Mouse (Mus musculus) gastrocnemius, postnatal 4 days (tissue): ENCODE results near the gene Pfkm. TPM values are rescaled to one million over a fixed set of nuclear protein-coding genes. Genes with fewer than 3 reads are reported as not detected.
A peak's percentile ranks its signal among the peaks of the same experiment; 100 is the strongest.

Experiments used
- DNase-seq, 2 experiments: peaks; one replicate each; pipeline ENCODE4 v3.0.0; 2021 to 2022; ENCODE audit warnings: low spot score in 2 of 2, mixed read lengths in 2 of 2
- long read RNA-seq, 2 experiments: library from polyadenylated mRNA; stranded (forward); transcript quantifications; one replicate each; pipeline ENCODE4 v2.0.0; 2021
- total RNA-seq, 2 experiments: library from RNA; stranded (reverse); gene quantifications; 2 replicates each; pipeline ENCODE4 v1.2.3; 2021

The Pfkm gene
- 100 to 1,000 TPM; 776 to 786 TPM for total RNA-seq
- long read RNA-seq, experiment 1, transcript Pfkm-201 (23 exons, 2,879 nt): major isoform, 421 of 826 reads
- long read RNA-seq, experiment 1, partial matches to known transcripts: 340 of 826 reads
- long read RNA-seq, experiment 1, other reads (novel, unspliced or antisense): 65 of 826 reads
- long read RNA-seq, experiment 2, transcript Pfkm-201 (23 exons, 2,879 nt): major isoform, 475 of 992 reads
- long read RNA-seq, experiment 2, partial matches to known transcripts: 407 of 992 reads
- long read RNA-seq, experiment 2, other reads (novel, unspliced or antisense): 109 of 992 reads

- DNase-seq: no peak
Observed at GRCm38 (mm10) chr15:98092372-98093120, at the start of gene Pfkm. Pfkm (plus strand) TSS chr15:98092589.

GRCm38 (mm10) chr15:98043967-98044366 is 48.4 kb upstream of the Pfkm start:
- DNase-seq: no peak

DNA sequence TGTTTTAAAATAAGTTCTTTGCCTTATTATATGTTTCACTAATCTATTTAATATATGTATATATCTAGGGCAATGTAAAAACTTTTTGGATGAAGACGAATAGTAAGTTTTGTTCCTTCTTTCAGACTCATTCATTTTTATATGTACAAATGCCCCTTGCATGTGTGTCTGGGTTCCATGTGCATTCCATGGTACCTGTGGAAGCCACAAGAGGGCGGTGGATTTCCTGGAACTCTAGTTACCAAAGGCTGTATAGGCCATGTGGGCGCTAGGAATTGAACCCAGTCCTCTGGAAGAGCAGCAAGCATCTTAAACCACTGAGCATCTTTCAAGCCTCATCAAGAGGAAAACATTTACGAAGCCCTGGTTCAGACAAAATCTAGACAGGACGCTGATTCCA is 48.0 kb upstream of the Pfkm start:
- no peak for DNase-seq

DNA sequence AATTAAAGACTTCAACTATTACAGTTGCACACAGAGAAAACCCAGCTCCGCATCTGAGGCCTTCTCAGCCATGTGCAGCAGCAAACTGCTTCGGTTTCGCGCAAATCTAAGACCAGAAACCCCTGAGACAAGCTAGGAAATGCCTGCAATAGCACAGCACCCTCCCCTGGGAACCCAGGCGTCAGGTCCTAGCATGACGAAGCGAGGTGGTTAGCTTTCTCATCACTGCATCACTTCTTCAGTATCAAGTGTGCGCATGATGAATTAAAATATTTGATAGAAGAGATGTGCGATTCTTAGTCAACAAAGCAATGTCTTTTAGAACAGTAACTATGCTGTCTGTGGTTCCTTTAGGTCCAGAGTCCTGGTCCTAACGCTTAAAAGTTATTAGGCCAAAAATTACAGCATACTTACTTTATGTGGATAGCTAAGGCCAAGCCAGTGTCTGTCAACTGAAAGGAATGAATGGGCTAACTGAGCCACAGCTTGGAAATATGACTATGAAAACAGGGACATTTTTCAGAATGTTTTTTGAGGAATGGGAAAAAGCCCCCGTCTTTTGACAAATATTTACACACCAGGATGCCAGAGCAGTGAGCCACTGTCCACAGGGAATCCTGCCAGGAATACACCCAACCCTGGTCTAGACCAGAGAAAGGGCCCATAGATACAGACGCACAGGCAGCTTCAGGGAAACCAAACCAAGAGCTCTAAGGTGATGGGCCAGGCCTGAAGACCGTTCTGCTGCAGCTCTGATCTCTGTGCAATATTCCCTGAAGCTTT is 43.3 kb upstream of the Pfkm start:
- DNase-seq: no peak

DNA sequence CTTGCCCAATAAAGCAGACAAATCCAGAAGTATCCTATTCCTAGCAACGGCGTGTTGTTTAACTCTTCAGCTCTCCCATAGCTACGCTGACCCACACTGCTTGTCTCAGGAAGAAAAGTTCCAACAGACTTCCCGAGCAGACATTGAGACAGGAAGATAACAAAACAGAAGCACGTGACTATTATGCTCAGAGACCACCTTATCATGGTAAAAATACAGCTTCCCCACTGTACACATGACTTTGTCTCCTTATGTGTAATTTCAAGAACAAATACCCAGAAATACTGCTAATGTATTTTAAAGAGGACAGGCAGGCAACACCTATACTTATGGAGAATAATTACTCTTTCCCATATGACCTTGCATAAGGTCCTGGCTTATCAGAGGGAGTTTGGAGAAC is 40.7 kb upstream of the Pfkm start:
- no peak for DNase-seq

DNA sequence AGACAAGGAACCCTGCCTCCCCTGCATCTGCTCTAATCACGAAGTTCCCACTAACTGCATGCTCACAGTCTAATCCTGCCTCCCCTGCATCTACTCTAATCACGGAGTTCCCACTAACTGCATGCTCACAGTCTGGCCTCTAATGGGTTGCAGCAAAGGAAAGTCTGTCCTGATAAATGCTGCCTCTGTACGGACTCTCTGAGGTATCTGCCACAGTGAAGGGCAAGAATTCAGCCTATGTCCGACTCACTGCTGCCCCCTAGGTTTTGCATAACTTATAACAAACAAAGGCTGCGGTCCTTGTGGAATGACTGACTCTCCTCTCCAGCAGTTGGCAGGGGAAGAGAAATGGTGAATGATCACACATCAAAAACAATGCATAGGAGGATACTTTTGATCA is 37.1 kb upstream of the Pfkm start:
- no peak for DNase-seq

- DNase-seq: no peak
Observed at GRCm38 (mm10) chr15:98065881-98066280, 26.5 kb upstream of the Pfkm start.

- DNase-seq: no peak
Observed at GRCm38 (mm10) chr15:98066602-98067001, 25.8 kb upstream of the Pfkm start.

DNA sequence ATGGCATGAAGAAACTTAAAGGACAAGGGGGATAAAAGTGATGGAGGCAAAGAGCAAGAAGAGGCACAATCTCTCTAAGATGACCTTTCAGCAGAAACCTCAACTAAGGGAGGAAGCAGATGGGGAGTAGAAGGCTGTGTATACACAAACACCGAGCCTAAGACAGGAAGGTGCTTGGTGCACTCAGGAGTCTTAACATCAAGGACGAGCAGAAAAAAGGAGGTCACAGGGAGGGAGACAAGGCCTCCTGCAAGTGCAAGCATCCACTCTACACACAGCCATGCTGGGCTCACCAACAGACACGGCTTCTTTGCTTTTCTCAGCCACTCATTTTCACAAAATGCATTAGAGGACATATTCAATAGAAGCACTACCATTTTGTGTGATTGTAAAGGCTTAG is 24.9 kb upstream of the Pfkm start:
- DNase-seq: no peak

GRCm38 (mm10) chr15:98068506-98068905 is 23.9 kb upstream of the Pfkm start:
- DNase-seq: no peak

- no peak for DNase-seq
Observed at GRCm38 (mm10) chr15:98069566-98070245, 22.7 kb upstream of the Pfkm start.

DNA sequence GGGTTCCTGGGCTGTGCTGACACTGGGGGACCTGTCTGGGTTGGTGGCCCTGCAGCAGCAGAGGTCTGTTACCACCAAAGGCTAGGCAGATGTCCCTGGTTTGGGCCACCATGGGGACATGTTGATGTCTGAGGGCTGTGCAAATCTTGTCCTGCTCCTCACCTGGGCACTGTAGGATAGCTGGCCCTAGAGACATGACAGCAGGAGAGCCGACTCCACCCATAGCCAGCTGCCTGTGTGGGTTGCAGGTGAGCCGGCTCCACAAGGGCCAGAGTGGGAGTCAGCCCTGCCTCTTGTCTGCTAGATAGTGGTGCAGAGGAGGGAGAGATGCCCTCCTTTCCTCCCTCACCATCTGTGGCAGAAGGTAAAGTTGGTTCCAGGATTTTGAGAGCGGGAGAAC is 22.0 kb upstream of the Pfkm start:
- DNase-seq: no peak

- no peak for DNase-seq
Observed at GRCm38 (mm10) chr15:98074521-98074920, 17.9 kb upstream of the Pfkm start.

DNA sequence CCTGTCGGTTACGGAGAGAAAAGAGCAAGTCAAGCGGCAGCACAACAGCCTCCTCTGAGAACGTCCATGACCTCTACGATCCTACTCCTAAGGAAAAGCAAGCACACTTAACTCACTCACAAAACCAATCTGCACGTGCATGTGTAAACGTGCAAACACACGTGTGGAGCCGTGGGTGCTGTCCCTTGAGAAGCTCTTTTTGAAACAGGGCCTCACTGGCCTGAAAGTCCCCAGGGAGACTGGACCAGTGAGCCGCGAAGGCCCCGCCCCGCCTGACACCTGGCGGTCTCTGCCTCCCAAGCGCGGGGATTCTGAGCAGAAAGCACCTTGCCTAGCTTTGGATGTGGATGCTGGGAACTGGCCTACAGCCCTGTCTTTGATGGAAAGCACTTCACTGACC is 17.4 kb upstream of the Pfkm start:
- no peak for DNase-seq

DNA sequence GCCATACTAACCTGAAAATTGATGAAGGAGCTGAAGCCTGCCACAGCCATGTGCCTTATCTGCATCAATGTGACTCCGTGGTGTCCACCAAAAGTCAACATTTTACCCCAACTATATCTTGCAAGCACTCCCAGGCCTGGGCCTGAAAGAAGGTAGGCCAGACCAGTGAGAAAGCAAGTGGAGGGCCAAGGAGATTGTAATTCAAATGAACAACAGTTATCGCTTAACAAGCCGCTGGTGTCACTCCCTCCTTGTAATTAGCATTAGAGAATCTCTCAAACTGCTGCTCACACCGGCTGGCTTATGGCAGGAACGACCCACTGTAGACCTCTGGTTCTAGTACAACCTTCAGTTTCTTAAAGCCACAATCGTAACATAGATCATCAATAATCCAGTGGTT is 15.5 kb upstream of the Pfkm start:
- DNase-seq: no peak

DNA sequence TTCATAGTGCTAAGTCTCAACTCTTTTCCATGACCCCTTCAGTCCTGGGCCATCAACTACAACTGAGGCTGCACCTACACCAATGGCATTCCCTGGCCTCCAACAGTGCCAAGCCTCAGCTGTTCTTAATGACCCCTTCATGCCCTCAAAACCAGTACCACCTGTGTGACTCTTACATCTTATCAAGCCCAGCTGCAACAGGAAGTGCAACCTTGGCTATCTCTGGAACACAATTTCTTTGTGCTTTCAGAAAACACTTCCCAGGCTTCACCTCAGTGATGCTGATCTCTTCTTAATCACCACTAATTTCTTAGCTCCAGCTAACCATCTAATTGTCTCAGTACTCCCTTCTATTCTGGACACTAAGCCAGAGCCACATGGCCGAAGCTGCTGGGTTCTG is 3.5 kb upstream of the Pfkm start:
- DNase-seq: no peak

GRCm38 (mm10) chr15:98089421-98090183 is 2.8 kb upstream of the Pfkm start:
- peak in 1 of 2 experiments; percentile 42 for DNase-seq

- DNase-seq: no peak
Observed at GRCm38 (mm10) chr15:98091841-98092240, 548 bp upstream of the Pfkm start.

DNA sequence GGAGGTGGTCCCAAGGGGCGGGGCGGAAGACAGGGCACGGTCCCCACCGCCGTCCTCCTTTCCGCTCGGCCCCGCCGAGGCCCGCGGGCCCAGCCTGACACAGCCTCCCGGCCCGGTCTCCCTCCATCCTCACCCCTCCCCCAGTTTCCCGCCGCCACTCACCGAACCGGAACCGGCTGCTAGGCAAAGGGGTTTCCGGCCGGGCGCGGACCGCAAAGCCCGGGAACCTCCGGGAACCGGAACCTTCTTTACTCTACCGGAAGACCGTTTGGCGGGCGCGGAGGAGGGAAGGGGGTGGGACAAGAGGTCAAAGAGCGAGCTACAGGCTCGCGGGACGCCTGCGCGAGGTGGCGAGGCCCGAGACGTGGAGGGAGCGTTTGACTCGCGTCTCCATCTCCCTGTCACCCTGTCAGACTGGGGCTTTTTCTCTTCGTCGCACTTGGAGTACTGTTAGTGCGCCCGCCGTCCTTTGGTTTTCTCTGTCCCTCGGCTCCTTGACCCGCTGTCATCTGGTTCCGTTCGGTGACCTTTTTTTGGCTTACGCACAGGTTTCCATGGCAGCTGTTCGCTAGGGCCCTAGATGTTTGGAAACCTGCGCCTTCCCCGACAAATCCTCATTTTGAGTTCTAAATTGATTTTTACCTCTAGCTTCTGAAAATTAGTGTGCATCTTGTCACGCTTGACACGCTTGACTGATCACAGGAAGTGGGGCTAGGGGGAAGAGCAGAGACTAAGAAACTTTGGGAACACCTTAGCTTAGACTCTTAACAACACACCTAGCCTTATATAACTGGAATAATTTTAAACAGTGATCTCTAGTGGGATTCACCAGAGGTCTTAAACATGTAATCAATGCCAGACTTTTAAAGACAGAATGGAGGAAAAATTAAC is 977 bp downstream of the Pfkm start, which contains the start of gene Senp1:
Gene Senp1, minus strand, starts transcription at position 624 of the 891 bp plus-strand sequence.
- DNase-seq: peak; percentile 80 to 89

GRCm38 (mm10) chr15:98094905-98095304 is 2.5 kb downstream of the Pfkm start:
- DNase-seq: no peak
